Mouse (Mus musculus) liver, adult (tissue): ENCODE data around the gene Exoc3l.

ENCODE experiments used
- GATA4 ChIP-seq: IDR thresholded peaks from 2 replicates; pipeline ENCODE4 v1.6.1; 2014; ENCODE audit warnings: mild to moderate bottlenecking, low read length; ENCODE audit not compliant: insufficient replicate concordance

Gene Exoc3l

DNA sequence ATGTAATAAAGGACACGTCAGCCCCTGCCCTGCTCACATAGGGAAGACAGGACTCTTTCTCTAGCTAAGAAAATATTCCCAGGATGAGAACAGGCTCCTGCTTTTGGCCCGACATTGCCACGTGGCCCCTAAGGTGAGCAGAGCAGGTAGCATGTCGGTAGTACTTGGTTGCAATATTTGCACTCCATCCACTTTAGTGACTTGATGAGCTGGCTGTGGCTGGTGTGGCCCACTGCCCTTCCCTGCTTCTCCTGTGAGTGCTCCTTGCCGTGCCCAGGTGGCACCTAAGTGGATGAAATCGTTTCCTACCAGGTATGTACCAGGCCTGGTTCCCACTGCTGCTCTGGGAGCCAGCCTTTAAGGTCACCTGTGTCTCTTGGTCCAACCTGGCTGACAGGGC, 43.9 kb downstream of the Exoc3l start:
- no peak for TF ChIP-seq GATA4

- TF ChIP-seq GATA4, result no peak
These were observed 54.9 kb downstream of the Exoc3l start for GRCm38 (mm10) chr8:105241016-105241415.
